Mouse (Mus musculus) liver, embryonic 12.5 days (tissue): ENCODE results near the gene Cyb5r1. TPM values are rescaled to one million over a fixed set of nuclear protein-coding genes. Genes with fewer than 3 reads are reported as not detected.
A peak's percentile ranks its signal among the peaks of the same experiment; 100 is the strongest.

Experiments used
- ATAC-seq: fragments of 200-750 bp; cut with Nextera tagmentation; 2 replicates; pipeline ENCODE4 v1.8.0; 2017; ENCODE audit warnings: moderate number of reproducible peaks, mild to moderate bottlenecking, moderate library complexity
- H3K27ac ChIP-seq: fragments of 300-500 bp; sonication (generic); 2 replicates; pipeline ENCODE4 v1.5.1; 2016; ENCODE audit warnings: mild to moderate bottlenecking
- H3K27me3 ChIP-seq: fragments of 300-500 bp; sonication (generic); replicated peaks from 2 replicates; pipeline ENCODE4 v1.6.1; 2016; ENCODE audit warnings: mild to moderate bottlenecking, moderate library complexity
- H3K36me3 ChIP-seq: fragments of 300-500 bp; sonication (generic); 2 replicates; pipeline ENCODE4 v1.6.1; 2016; ENCODE audit warnings: mild to moderate bottlenecking, moderate library complexity
- H3K4me1 ChIP-seq: fragments of 300-500 bp; sonication (generic); 2 replicates; pipeline ENCODE4 v1.6.1; 2016
- H3K4me2 ChIP-seq: fragments of 300-500 bp; sonication (generic); 2 replicates; pipeline ENCODE4 v1.6.1; 2016; ENCODE audit warnings: mild to moderate bottlenecking, moderate library complexity
- H3K4me3 ChIP-seq: fragments of 300-500 bp; sonication (generic); 2 replicates; pipeline ENCODE4 v1.5.1; 2016; ENCODE audit warnings: mild to moderate bottlenecking, moderate library complexity
- H3K9ac ChIP-seq: fragments of 300-500 bp; sonication (generic); 2 replicates; pipeline ENCODE4 v1.6.1; 2016; ENCODE audit warnings: mild to moderate bottlenecking, moderate library complexity
- H3K9me3 ChIP-seq: fragments of 300-500 bp; sonication (generic); replicated peaks from 2 replicates; pipeline ENCODE4 v1.6.1; 2016; ENCODE audit warnings: mild to moderate bottlenecking, moderate library complexity
- WGBS: fragments of 180-500 bp; shearing (Covaris S2); methylation state at CpG from one replicate; pipeline ENCODE4 v1.1.7; 2016; ENCODE audit not compliant: insufficient replicate concordance; 5-methylcytosine and 5-hydroxymethylcytosine counted together
- polyA plus RNA-seq: library from polyadenylated mRNA; unstranded; fragments of >200 nt; fragmentation: Nextera tagmentation; extraction: Ambion mirVana; gene quantifications from 2 replicates; pipeline ENCODE4 v1.2.1, GENCODE M21; 2016

Cyb5r1 gene
- 23.0 and 24.8 TPM in 2 replicates for polyA plus RNA-seq

DNA sequence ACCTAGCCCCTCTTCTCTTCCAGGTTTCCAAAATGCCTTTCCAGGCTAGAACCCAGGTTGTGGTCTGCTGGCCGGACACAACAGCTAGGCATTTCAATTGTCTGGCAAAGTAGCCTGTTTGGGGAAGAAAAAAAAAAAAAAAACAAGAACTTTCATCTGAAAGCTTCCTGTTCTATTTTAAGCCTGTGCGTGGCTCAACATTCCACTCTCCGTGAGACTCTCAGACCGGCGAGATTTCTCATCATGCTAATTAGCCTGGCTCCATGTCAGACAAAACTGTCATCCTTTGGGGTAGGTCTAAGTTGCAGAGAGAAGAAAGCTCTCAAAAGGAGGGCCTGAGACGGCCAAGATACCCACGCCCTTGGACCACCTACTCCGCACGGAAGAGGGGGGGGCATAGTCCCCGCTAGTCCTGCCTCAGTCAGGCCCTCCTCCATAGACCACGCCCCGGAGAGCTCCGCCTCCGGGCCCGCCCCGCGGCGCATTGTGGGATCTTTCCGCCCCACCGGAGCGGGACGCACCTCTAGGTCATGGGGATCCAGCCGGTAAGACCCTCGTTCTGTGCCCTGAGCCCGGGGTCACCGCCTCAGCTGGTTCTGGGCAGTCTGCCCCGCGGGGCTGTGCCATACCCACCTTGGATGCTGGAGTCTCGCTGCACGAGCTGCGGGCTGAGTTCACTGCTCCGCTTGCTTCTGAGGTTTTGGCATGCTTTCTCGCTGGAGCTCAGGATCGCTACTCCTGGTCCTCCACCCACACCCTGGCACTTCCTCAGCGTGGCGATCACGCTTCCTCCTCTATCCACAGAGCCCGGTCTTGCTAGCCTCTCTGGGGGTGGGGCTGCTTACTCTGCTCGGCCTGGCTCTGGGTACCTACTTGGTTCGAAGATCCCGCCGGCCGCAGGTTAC is at the start of gene Cyb5r1:
Gene Cyb5r1 (plus strand): TSS at position 51 of the 905 bp plus-strand sequence.
- Histone ChIP-seq H3K4me1 (peaks cover 12% of the 10 kb centered on the region), H3K27ac (peak within 1 kb of the TSS; percentile 85), H3K4me2 (peak within 1 kb of the TSS; percentile 83), H3K9me3 (no peaks in the 10 kb centered on the region), H3K27me3 (no peaks in the 10 kb centered on the region), H3K9ac (peak within 1 kb of the TSS; percentile 81), H3K4me3 (peak within 1 kb of the TSS; percentile 81), H3K36me3 (peaks cover 35% of the 10 kb centered on the region)
- 3% methylated on average over 43 of the region's 43 CpGs for WGBS
- ATAC-seq, result peak; percentile 97

DNA sequence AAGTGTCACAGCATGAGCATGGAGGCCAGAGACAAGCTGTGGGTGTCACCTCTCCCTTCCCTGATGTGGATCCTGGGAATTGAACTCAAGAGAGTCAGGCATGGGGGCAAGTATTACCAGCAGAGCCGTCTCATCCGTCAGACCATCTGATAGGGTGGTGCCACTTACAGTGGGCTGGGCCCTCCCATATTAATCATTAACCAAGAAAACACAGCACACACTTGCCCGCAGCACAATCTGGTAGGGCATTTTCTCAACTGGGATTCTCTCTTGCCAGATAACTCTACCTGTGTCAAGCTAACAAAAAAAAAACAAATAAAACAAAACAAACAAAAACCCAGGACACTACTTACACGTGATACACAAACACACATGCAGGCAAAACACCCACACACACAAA is 47.9 kb upstream of the Cyb5r1 start:
- no peaks in the 10 kb centered on the region for H3K27me3 ChIP-seq
- WGBS, result 67% methylated on average over 4 of the region's 4 CpGs
- H3K4me3 ChIP-seq, result no peak overlapping the region
- 0 out of 2 replicates have a peak overlapping the region, but pooled peaks have one; percentile 45 for H3K27ac ChIP-seq
- H3K36me3 ChIP-seq, result peaks cover 77% of the 10 kb centered on the region
- H3K4me1 ChIP-seq, result peaks cover 35% of the 10 kb centered on the region
- no peak overlapping the region for H3K9ac ChIP-seq
- H3K4me2 ChIP-seq, result no peak overlapping the region
- H3K9me3 ChIP-seq, result no peaks in the 10 kb centered on the region
- ATAC-seq, result no peak

DNA sequence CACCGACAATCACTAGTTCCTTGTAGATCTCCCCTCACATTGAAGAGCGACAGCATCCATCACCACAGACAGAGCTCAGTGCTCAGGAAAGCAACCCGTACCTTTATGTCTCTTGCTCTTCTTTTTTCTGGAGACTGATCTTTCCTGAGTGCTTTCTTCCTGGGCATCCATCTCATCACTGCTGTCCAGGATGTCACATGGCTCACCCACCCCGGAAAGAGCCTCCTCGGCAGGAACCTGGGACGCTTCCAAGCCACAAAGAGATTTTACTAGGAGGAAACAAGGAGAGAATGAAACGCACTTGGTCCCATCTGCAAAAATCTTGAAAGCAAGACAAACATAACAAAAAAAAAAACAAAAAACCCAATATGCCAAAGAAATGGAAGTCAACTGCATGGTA is 44.7 kb upstream of the Cyb5r1 start:
- Histone ChIP-seq H3K36me3 (peaks cover 45% of the 10 kb centered on the region), H3K4me3 (peak overlapping the region; percentile 90), H3K9ac (peak overlapping the region; percentile 91), H3K27ac (peak overlapping the region; percentile 92; the same call in 1 of the 2 replicates), H3K4me1 (peaks cover 37% of the 10 kb centered on the region), H3K9me3 (no peaks in the 10 kb centered on the region), H3K27me3 (no peaks in the 10 kb centered on the region), H3K4me2 (peak overlapping the region; percentile 87)
- ATAC-seq, result no peak
- WGBS, result 51% methylated on average over 7 of the region's 7 CpGs

DNA sequence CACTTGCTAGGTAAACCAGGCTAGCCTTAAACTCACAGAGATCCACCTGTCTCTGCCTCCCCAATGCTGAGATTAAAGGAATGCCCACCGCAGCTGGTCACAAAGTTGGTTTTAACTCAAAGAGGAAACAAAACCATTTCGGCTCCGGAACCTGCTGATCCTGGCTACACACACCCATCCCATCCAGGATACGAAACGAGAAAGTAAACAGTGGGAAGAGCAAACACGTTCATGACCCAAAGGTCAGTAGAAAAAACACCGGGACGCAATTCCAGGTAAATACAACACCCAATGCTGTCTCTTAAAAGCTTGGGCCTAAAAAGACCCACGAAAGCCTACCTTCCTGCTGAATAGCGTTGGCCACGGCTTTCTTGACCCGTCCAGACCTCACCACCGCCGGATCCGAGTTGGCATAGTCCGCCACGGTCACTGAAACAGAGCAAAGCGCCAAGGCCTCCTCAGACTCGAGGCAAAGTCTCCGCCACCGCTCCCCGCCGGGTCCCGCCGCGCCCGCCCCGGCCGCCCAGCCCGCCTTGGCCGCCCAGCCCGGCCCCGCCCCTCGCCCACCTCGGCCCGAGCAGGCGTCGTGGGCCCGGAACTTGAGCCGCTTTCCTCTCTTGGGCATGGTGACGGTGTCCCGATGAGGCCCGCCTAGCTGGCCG is 44.0 kb upstream of the Cyb5r1 start:
- 1% methylated on average over 40 of the region's 44 CpGs for WGBS
- Histone ChIP-seq H3K4me3 (peak overlapping the region; percentile 90), H3K27ac (peak overlapping the region; percentile 92), H3K27me3 (no peaks in the 10 kb centered on the region), H3K9ac (peak overlapping the region; percentile 91), H3K4me1 (peaks cover 37% of the 10 kb centered on the region), H3K4me2 (peak overlapping the region; percentile 87), H3K36me3 (peaks cover 39% of the 10 kb centered on the region), H3K9me3 (no peaks in the 10 kb centered on the region)
- ATAC-seq, result peak; percentile 88

DNA sequence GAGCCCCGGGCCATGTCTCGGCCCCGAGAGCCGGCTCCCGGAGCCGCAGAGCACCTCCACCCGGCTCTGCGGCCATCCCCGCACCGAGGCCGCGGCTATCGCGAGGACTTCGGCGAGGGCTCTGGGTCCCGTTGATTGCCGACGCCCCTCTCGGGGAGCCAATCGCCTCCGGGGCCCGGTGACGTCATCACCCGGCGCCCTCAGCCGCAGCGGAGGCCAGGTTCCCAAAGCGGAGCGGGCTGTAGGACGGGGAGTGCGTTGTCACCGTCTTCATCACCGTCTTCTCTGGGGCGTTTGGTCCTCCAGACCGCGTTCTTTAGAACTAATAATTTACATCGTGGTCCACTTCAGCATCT is 43.5 kb upstream of the Cyb5r1 start, which contains the start of gene Tmem183a:
Gene Tmem183a (minus strand): TSS at position 123 of the 356 bp plus-strand sequence.
- Histone ChIP-seq H3K9ac (peak within 1 kb of the TSS; percentile 91), H3K27ac (peak within 1 kb of the TSS; percentile 92), H3K9me3 (no peaks in the 10 kb centered on the region), H3K4me3 (peak within 1 kb of the TSS; percentile 90), H3K4me2 (peak within 1 kb of the TSS; percentile 87), H3K27me3 (no peaks in the 10 kb centered on the region), H3K4me1 (peaks cover 37% of the 10 kb centered on the region), H3K36me3 (peaks cover 34% of the 10 kb centered on the region)
- ATAC-seq, result peak; percentile 97
- 2% methylated on average over 38 of the region's 38 CpGs for WGBS

DNA sequence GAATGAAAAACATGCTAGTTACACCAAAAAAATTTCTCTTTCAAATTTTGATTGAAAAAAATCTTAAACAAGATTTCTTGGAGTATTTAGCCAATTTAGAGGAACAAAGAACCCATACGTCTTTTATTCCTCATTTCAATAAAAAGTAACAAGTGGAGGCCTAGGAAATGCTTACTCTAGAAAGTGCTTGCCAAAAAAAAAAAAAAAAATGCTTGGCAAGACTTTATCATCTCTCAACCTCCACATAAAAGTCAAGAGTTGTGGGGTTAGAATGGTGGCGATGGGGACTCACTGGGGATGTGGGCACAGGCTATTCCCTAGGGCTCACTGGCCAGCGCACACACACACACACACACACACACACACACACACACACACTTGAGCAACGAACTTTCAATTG is 42.2 kb upstream of the Cyb5r1 start:
- Histone ChIP-seq H3K9me3 (no peaks in the 10 kb centered on the region), H3K36me3 (peaks cover 23% of the 10 kb centered on the region), H3K9ac (no peak overlapping the region), H3K4me2 (no peak overlapping the region), H3K27me3 (no peaks in the 10 kb centered on the region), H3K4me1 (peaks cover 31% of the 10 kb centered on the region), H3K27ac (no peak overlapping the region), H3K4me3 (no peak overlapping the region)
- WGBS, result 68% methylated on average over 4 of the region's 4 CpGs
- ATAC-seq, result no peak

DNA sequence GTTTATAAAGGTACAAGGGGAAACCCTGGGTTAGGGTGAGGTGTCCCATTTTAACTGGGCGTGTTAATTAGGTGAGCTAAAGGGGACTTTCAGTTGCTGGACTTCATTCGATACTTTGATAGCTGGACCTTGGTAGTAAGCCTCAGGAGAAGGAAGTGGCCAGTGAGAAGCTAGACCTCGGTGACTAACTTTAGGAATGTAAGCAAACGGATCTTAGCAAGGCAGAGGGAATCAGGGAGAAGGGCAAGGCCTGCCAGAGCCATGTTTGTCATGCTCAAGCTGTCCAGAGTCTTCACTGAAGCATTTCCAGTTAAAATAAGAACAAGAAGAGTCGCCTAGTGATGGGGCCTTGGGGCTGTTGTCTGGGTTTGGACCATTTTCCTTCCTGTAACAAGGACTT is 39.9 kb upstream of the Cyb5r1 start:
- ATAC-seq, result no peak
- H3K4me2 ChIP-seq, result no peak overlapping the region
- H3K27ac ChIP-seq, result no peak overlapping the region
- no peak overlapping the region for H3K4me3 ChIP-seq
- WGBS, result 55% methylated on average over 5 of the region's 5 CpGs
- peaks cover 11% of the 10 kb centered on the region for H3K4me1 ChIP-seq
- no peak overlapping the region for H3K9ac ChIP-seq
- H3K36me3 ChIP-seq, result peaks cover 2% of the 10 kb centered on the region
- no peaks in the 10 kb centered on the region for H3K27me3 ChIP-seq
- H3K9me3 ChIP-seq, result peaks cover 8% of the 10 kb centered on the region

DNA sequence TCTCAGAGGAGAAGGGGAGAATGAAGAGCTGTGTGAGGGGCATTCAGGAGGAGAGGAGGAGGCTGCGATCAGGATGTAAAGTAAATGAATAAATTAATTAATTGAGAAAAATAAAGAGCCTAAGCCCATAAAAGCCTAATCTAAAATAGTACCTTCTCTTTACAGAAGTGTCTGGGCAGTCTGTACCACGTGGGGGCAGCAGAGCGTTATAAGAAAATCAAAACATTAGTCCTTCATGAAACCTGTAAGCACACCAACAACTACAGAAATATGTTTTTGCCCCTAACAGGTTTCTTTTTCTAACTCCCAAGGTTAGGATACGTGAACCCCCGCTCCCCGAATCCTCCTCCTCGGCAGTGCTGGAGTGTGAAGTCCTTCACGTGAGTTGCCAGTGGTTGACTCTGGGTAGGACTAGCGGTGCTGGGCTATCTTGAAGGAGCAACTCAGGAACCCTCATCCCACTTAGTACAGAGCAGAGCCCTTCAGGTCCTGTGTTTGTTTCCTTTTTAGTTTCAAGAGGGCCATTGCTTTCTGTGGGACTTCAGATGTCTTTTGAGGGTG is 36.5 kb upstream of the Cyb5r1 start:
- H3K9ac ChIP-seq, result no peak overlapping the region
- no peak for ATAC-seq
- peaks cover 8% of the 10 kb centered on the region for H3K9me3 ChIP-seq
- no peaks in the 10 kb centered on the region for H3K36me3 ChIP-seq
- H3K4me3 ChIP-seq, result no peak overlapping the region
- no peaks in the 10 kb centered on the region for H3K4me1 ChIP-seq
- WGBS, result 41% methylated on average over 9 of the region's 9 CpGs
- H3K4me2 ChIP-seq, result no peak overlapping the region
- H3K27me3 ChIP-seq, result no peaks in the 10 kb centered on the region
- no peak overlapping the region for H3K27ac ChIP-seq

DNA sequence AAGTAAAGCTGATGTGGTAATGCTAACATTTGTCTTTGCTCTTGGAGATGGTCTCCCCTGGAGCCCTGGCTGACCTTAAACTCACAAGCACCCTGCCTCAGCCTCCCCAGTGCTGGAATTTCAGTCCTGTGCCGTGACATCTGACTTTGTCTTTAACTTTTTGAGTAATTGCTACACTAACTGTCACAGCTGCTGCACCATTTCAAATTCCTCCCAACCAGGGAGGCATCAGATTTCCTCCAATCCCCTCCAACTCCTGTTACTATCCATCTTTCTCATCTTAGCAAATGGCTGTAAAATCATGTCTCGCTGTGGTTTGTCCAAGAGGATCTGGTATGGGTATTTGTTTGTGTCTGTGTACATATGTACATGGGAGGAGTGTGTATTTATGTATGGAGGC is 31.2 kb upstream of the Cyb5r1 start:
- Histone ChIP-seq H3K36me3 (no peaks in the 10 kb centered on the region), H3K27me3 (0 out of 2 replicates have a peak, but pooled peaks cover 3% of the 10 kb centered on the region), H3K4me2 (no peak overlapping the region), H3K4me1 (no peaks in the 10 kb centered on the region), H3K27ac (no peak overlapping the region), H3K9me3 (peaks cover 8% of the 10 kb centered on the region), H3K4me3 (no peak overlapping the region), H3K9ac (no peak overlapping the region)
- ATAC-seq, result no peak
- 53% methylated on average over 2 of the region's 2 CpGs for WGBS

DNA sequence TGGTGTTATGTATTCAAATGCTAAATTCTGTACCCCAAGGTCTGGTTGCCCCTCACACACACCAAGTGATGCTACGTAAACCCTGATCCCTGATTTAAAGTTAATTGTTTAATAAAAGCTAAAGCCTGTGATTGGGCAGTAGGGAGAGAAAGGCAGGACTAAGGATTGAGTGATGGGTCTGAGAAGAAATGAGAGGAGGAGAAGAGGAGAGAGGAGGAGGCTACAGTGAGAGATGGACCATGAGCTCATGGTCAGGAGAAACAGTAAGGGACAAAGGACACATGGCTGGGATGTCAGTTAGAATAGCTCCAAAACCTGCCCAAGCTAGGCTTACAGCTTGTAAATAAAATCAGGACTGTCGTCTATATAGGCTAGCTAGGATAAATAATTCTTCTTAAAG is 24.3 kb upstream of the Cyb5r1 start:
- ATAC-seq, result no peak
- H3K36me3 ChIP-seq, result no peaks in the 10 kb centered on the region
- 0 out of 2 replicates have a peak, but pooled peaks cover 4% of the 10 kb centered on the region for H3K9me3 ChIP-seq
- no peak overlapping the region for H3K27ac ChIP-seq
- WGBS, result 61% methylated on average over 2 of the region's 2 CpGs
- no peak overlapping the region for H3K4me3 ChIP-seq
- H3K4me1 ChIP-seq, result no peaks in the 10 kb centered on the region
- peaks cover 8% of the 10 kb centered on the region; the same call in 1 of the 2 replicates for H3K27me3 ChIP-seq
- no peak overlapping the region for H3K4me2 ChIP-seq
- H3K9ac ChIP-seq, result no peak overlapping the region

DNA sequence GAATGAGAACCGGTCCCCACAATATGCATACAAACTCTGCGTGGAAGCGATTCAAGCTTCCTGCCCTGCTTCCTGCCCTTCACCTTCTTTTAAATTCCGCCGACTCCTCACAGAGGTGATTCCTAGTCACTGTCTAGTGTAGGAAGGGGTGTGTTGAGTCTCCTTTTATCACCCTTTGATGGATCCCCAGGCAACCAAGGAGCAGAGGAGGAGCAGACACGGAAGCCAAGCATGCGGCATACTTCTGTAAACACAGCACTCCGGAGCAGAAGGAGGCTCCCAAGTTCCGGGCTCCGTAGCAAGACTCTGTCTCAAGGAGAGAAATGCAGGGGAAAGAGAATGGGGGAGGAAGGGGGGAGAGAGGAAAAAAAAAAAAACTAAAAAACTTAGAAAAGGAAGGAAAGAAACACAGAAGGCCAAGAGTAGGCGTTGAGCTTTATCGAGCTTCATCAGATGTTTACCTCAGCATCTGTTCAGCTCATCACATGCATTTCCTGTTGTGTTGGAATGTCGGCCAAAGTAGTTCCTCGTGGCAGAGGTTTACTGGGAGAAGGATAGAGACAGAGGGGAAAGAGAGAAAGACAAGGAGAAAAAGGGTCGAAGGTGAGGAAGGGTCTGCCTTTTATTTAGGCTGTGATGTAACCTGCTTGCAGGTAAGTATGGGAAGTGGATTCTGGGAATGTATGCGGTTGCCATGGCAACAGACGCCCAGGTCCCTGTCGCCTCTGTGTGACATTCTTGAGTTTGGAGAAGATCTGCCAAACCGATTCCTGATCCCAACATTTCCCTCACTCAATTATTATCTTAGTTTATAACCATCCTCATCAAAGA is 23.3 kb upstream of the Cyb5r1 start:
- 0 out of 2 replicates have a peak, but pooled peaks cover 4% of the 10 kb centered on the region for H3K9me3 ChIP-seq
- peak overlapping the region; percentile 59 for H3K4me2 ChIP-seq
- ATAC-seq, result no peak
- no peaks in the 10 kb centered on the region for H3K36me3 ChIP-seq
- no peaks in the 10 kb centered on the region for H3K4me1 ChIP-seq
- peak overlapping the region; percentile 9; the same call in 1 of the 2 replicates for H3K4me3 ChIP-seq
- 6% methylated on average over 19 of the region's 19 CpGs for WGBS
- H3K27me3 ChIP-seq, result peaks cover 8% of the 10 kb centered on the region; the same call in 1 of the 2 replicates
- H3K9ac ChIP-seq, result peak overlapping the region; percentile 20; the same call in 1 of the 2 replicates
- H3K27ac ChIP-seq, result no peak overlapping the region
